Comparison of ENCODE assay signal across 16 mouse cellular contexts in genomic region chr2:38999910-39000586, GRCm38 (mm10). TPM values are rescaled to one million over a fixed set of nuclear protein-coding genes. Genes with fewer than 3 reads are reported as not detected.
DNase-seq lines count a peak whose midpoint lies in the region; ATAC-seq and TF ChIP-seq lines count a peak whose summit lies in the region.
"Had no signal": no experiment of that assay in that cellular context is flagged by ENCODE, and none has a peak within 500 bp of the region (broad histone marks: within the 10 kb centered on the region; RNA-seq: fewer than 3 reads in every experiment).

No protein-coding gene starts in this region.

- H3K36me3 ChIP-seq in kidney, adult 2 months (ENCODE audit: control insufficient read depth, insufficient read depth, low read length) = no peaks in the 10 kb centered on the region; the same call in 1 of the 2 replicates
- H3K36me3 ChIP-seq in kidney, embryonic 14.5 days (ENCODE audit: control insufficient read depth, insufficient read depth, low read length) = peaks cover 46% of the 10 kb centered on the region
- H3K36me3 ChIP-seq in intestine, postnatal 0 days (ENCODE audit: control insufficient read depth, insufficient read depth) = peaks cover 38% of the 10 kb centered on the region; the same call in 1 of the 2 replicates
- H3K36me3 ChIP-seq in myocyte (ENCODE audit: control insufficient read depth, insufficient read depth) = peaks cover 37% of the 10 kb centered on the region
- peaks cover 27% of the 10 kb centered on the region for H3K36me3 ChIP-seq in midbrain, postnatal 0 days (ENCODE audit: insufficient read depth, low read length)

- peaks cover 30% of the 10 kb centered on the region for H3K79me2 ChIP-seq in myocyte (ENCODE audit: control insufficient read depth, insufficient read depth)

- H3K4me1 ChIP-seq in kidney, adult 2 months (ENCODE audit: control insufficient read depth, insufficient read depth, low read length) = peaks cover 9% of the 10 kb centered on the region
- H3K4me1 ChIP-seq in kidney, embryonic 14.5 days (ENCODE audit: control insufficient read depth, insufficient read depth, low read length) = peaks cover 14% of the 10 kb centered on the region
- H3K4me1 ChIP-seq in intestine, postnatal 0 days (replicated peaks; ENCODE audit: control insufficient read depth, insufficient read depth, low read length) = no peaks in the 10 kb centered on the region; the same call in 1 of the 2 replicates
- 0 out of 2 replicates have a peak, but pooled peaks cover 4% of the 10 kb centered on the region for H3K4me1 ChIP-seq in midbrain, postnatal 0 days (ENCODE audit: insufficient read depth, low read length)

- TF ChIP-seq CTCF in kidney, adult 2 months (conservative IDR thresholded peaks at IDR 0.05; ENCODE audit: insufficient read depth, insufficient read length, low read depth, low read length) = no peak
- no peak for TF ChIP-seq CTCF in intestine, postnatal 0 days (IDR thresholded peaks at IDR 0.05; ENCODE audit: low read depth)
- no peak for TF ChIP-seq CTCF in midbrain, postnatal 0 days (IDR thresholded peaks at IDR 0.05)

- no peak overlapping the region for H3ac ChIP-seq in myocyte (ENCODE audit: control insufficient read depth, insufficient read length)

- DNase-seq in kidney, adult 2 months = peak; percentile 76
- DNase-seq in ES-CJ7 (ENCODE audit: low read depth, low spot score) = peak; percentile 32
- DNase-seq in midbrain, postnatal 0 days (ENCODE audit: low spot score) = no peak
- DNase-seq in left cerebral cortex, adult 18-20 months (ENCODE audit: low spot score in 2 of 2) = no peak
- DNase-seq: adrenal gland, adult 8-10 months; cerebellum, adult 9-10 months; heart, adult 18-20 months; lung, embryonic 14.5 days; spleen, adult 18-20 months had no signal

- TF ChIP-seq POLR2A in kidney, adult 2 months (IDR thresholded peaks at IDR 0.05; ENCODE audit: low read depth, low read length) = no peak
- TF ChIP-seq POLR2A in myocyte (IDR thresholded peaks at IDR 0.05; ENCODE audit: insufficient read length, low read depth) = peak; percentile 16

- H3K27ac ChIP-seq in kidney, adult 2 months (ENCODE audit: insufficient read depth, low read depth, low read length) = no peak overlapping the region
- no peak overlapping the region for H3K27ac ChIP-seq in kidney, embryonic 14.5 days (ENCODE audit: low read depth, low read length)
- H3K27ac ChIP-seq in intestine, postnatal 0 days (ENCODE audit: low read depth, low read length) = peak overlapping the region; percentile 28; the same call in 1 of the 2 replicates
- H3K27ac ChIP-seq in midbrain, postnatal 0 days (ENCODE audit: low read depth, low read length) = no peak overlapping the region
- H3K27ac ChIP-seq: embryonic facial prominence, embryonic 13.5 days; forebrain, embryonic 12.5 days; limb, embryonic 10.5 days had no signal

- ATAC-seq in kidney, embryonic 14.5 days (ENCODE audit: low FRiP score, low TSS enrichment) = no peak
- 0 out of 2 replicates have a peak, but pooled peaks have one; percentile 8 for ATAC-seq in intestine, postnatal 0 days
- ATAC-seq in midbrain, postnatal 0 days (ENCODE audit: low FRiP score) = no peak
- ATAC-seq: midbrain, embryonic 16.5 days had no signal

- WGBS in kidney, adult 2 months = 50% methylated on average over 8 of the region's 8 CpGs
- WGBS in kidney, embryonic 14.5 days = 72% methylated on average over 8 of the region's 8 CpGs
- WGBS in intestine, postnatal 0 days = 52% methylated on average over 8 of the region's 8 CpGs
- 69% methylated on average over 8 of the region's 8 CpGs for WGBS in midbrain, postnatal 0 days

- no peak overlapping the region for H3K4me3 ChIP-seq in kidney, adult 2 months (ENCODE audit: insufficient read depth, low read depth, low read length)
- no peak overlapping the region for H3K4me3 ChIP-seq in kidney, embryonic 14.5 days (ENCODE audit: low read length)
- H3K4me3 ChIP-seq in intestine, postnatal 0 days (ENCODE audit: low read depth, low read length) = no peak overlapping the region
- H3K4me3 ChIP-seq in myocyte = no peak overlapping the region
- no peak overlapping the region for H3K4me3 ChIP-seq in midbrain, postnatal 0 days (ENCODE audit: low read depth, low read length)
- H3K4me3 ChIP-seq: embryonic facial prominence, embryonic 13.5 days; forebrain, embryonic 12.5 days; limb, embryonic 10.5 days had no signal

- no peaks in the 10 kb centered on the region for H3K27me3 ChIP-seq in kidney, adult 2 months (replicated peaks; ENCODE audit: control insufficient read depth, insufficient read depth, low read length)
- H3K27me3 ChIP-seq in kidney, embryonic 14.5 days (ENCODE audit: control insufficient read depth, insufficient read depth, low read length) = no peaks in the 10 kb centered on the region
- H3K27me3 ChIP-seq in intestine, postnatal 0 days (replicated peaks; ENCODE audit: control insufficient read depth, insufficient read depth, low read length) = no peaks in the 10 kb centered on the region
- no peaks in the 10 kb centered on the region for H3K27me3 ChIP-seq in myocyte (ENCODE audit: control insufficient read depth, insufficient read depth, insufficient read length)
- no peaks in the 10 kb centered on the region for H3K27me3 ChIP-seq in midbrain, postnatal 0 days (ENCODE audit: insufficient read depth, low read length)
- H3K27me3 ChIP-seq: embryonic facial prominence, embryonic 13.5 days had no signal

- no peak overlapping the region for H3K4me2 ChIP-seq in kidney, embryonic 14.5 days (replicated peaks; ENCODE audit: low read depth, low read length)
- no peak overlapping the region for H3K4me2 ChIP-seq in intestine, postnatal 0 days (replicated peaks; ENCODE audit: low read depth)
- no peak overlapping the region for H3K4me2 ChIP-seq in myocyte (ENCODE audit: low read depth)
- H3K4me2 ChIP-seq in midbrain, postnatal 0 days (ENCODE audit: low read depth, low read length, poor library complexity, severe bottlenecking) = no peak overlapping the region
- H3K4me2 ChIP-seq: embryonic facial prominence, embryonic 13.5 days; forebrain, embryonic 12.5 days; lung, embryonic 14.5 days had no signal

- no peak overlapping the region for H3K9ac ChIP-seq in kidney, embryonic 14.5 days (ENCODE audit: low read depth, low read length)
- no peak overlapping the region for H3K9ac ChIP-seq in intestine, postnatal 0 days (ENCODE audit: low read depth, low read length)
- no peak overlapping the region for H3K9ac ChIP-seq in midbrain, postnatal 0 days (replicated peaks; ENCODE audit: low read length, poor library complexity, severe bottlenecking)
- H3K9ac ChIP-seq: embryonic facial prominence, embryonic 13.5 days; forebrain, embryonic 12.5 days; lung, embryonic 14.5 days had no signal

- H3K9me3 ChIP-seq in kidney, embryonic 14.5 days (ENCODE audit: control insufficient read depth, low read length) = no peaks in the 10 kb centered on the region
- H3K9me3 ChIP-seq in intestine, postnatal 0 days (ENCODE audit: control insufficient read depth) = no peaks in the 10 kb centered on the region
- H3K9me3 ChIP-seq in midbrain, postnatal 0 days (ENCODE audit: low read length) = no peaks in the 10 kb centered on the region
- H3K9me3 ChIP-seq: embryonic facial prominence, embryonic 13.5 days; forebrain, embryonic 12.5 days; limb, embryonic 10.5 days had no signal

TF ChIP-seq in myocyte, 11 proteins besides CTCF, POLR2A, EP300 and RAD21:
- peak; percentile 67 for TF ChIP-seq POLR2AphosphoS2 (IDR thresholded peaks at IDR 0.05; ENCODE audit: insufficient read length, low read depth)
- no peak for TF ChIP-seq SRF (IDR thresholded peaks at IDR 0.05; ENCODE audit: control insufficient read depth, insufficient read length, low read depth)

RNA-seq across cellular contexts. Expression of gene Wdr38, which starts 2.8 kb away (rescaled TPM):
- 0.57 and 0.59 TPM in 2 replicates for polyA plus RNA-seq in kidney, adult 2 months (2012; rRNA removed)
- 1.4 and 1.7 TPM in 2 replicates for polyA plus RNA-seq in kidney, embryonic 14.5 days (2014; fragmentation: Nextera tagmentation; extraction: Ambion mirVana)
- 0.47 and 0.78 TPM in 2 replicates for polyA plus RNA-seq in intestine, postnatal 0 days (2015; fragmentation: Nextera tagmentation; extraction: Ambion mirVana)
- 0.66 TPM for polyA plus RNA-seq in myocyte (2012; fragmentation: generic; extraction: Trizol)
- 0.71 and 3.4 TPM in 2 replicates for total RNA-seq in midbrain, postnatal 0 days (2014; rRNA removed)
- 0.49 and 0.72 TPM in 2 replicates for polyA plus RNA-seq in midbrain, postnatal 0 days (2015; fragmentation: Nextera tagmentation; extraction: Ambion mirVana)
- total RNA-seq in left cerebral cortex, adult 18-20 months (2021) = under 1 TPM; 0.44 to 0.47 TPM

RNA-seq across cellular contexts. Expression of gene Arpc5l, which starts 5.1 kb away (rescaled TPM):
- polyA plus RNA-seq in kidney, adult 2 months (2012; rRNA removed) = 31.6 and 34.4 TPM in 2 replicates
- 139 and 148 TPM in 2 replicates for polyA plus RNA-seq in kidney, embryonic 14.5 days (2014; fragmentation: Nextera tagmentation; extraction: Ambion mirVana)
- polyA plus RNA-seq in intestine, postnatal 0 days (2015; fragmentation: Nextera tagmentation; extraction: Ambion mirVana) = 68.3 and 73.3 TPM in 2 replicates
- polyA plus RNA-seq in myocyte (2012; fragmentation: generic; extraction: Trizol) = 144 TPM
- 62.6 and 63.2 TPM in 2 replicates for total RNA-seq in midbrain, postnatal 0 days (2014; rRNA removed)
- polyA plus RNA-seq in midbrain, postnatal 0 days (2015; fragmentation: Nextera tagmentation; extraction: Ambion mirVana) = 162 and 177 TPM in 2 replicates
- 100 to 1,000 TPM; 102 to 109 TPM for total RNA-seq in left cerebral cortex, adult 18-20 months (2021)

RNA-seq across cellular contexts. Expression of gene Rpl35, which starts 5.4 kb away (rescaled TPM):
- 105 and 184 TPM in 2 replicates for polyA plus RNA-seq in kidney, adult 2 months (2012; rRNA removed)
- 1,034 and 1,450 TPM in 2 replicates for polyA plus RNA-seq in kidney, embryonic 14.5 days (2014; fragmentation: Nextera tagmentation; extraction: Ambion mirVana)
- 585 and 607 TPM in 2 replicates for polyA plus RNA-seq in intestine, postnatal 0 days (2015; fragmentation: Nextera tagmentation; extraction: Ambion mirVana)
- polyA plus RNA-seq in myocyte (2012; fragmentation: generic; extraction: Trizol) = 1,480 TPM
- total RNA-seq in midbrain, postnatal 0 days (2014; rRNA removed) = 82.4 and 110 TPM in 2 replicates
- 566 and 596 TPM in 2 replicates for polyA plus RNA-seq in midbrain, postnatal 0 days (2015; fragmentation: Nextera tagmentation; extraction: Ambion mirVana)
- 100 to 1,000 TPM; 265 to 280 TPM for total RNA-seq in left cerebral cortex, adult 18-20 months (2021)

Comparison
In these comparisons a context has a peak if more than half of its experiments do, and no peak if none do; other contexts are left out.
1. DNase-seq: peak in kidney, adult 2 months (single experiment) and ES-CJ7 (single experiment); none in midbrain, postnatal 0 days (single experiment) and left cerebral cortex, adult 18-20 months (0 of 2).